Mouse (Mus musculus) right cerebral cortex, postnatal 36 days (tissue): ENCODE measurements around the gene Ccdc188.

ENCODE experiments used
- DNase-seq, 2 experiments: peaks; one replicate each; pipeline ENCODE4 v3.0.0; 2022; ENCODE audit warnings: low spot score in 2 of 2, mixed read lengths in 1 of 2

Gene Ccdc188

GRCm38 (mm10) chr16:18201620-18202019 is 16.1 kb upstream of the Ccdc188 start:
- DNase-seq: no peak

- DNase-seq: no peak
These were observed 15.6 kb upstream of the Ccdc188 start for GRCm38 (mm10) chr16:18202061-18202460.

GRCm38 (mm10) chr16:18203430-18204091 is 14.1 kb upstream of the Ccdc188 start:
- DNase-seq: no peak

- no peak for DNase-seq
These were observed 6.8 kb upstream of the Ccdc188 start for GRCm38 (mm10) chr16:18210701-18211416.

- peak; percentile 86 for DNase-seq
These were observed 6.1 kb upstream of the Ccdc188 start for GRCm38 (mm10) chr16:18211417-18212171.

- DNase-seq: peak; percentile 70 to 78
These were observed 4.0 kb upstream of the Ccdc188 start for GRCm38 (mm10) chr16:18213689-18214088.

GRCm38 (mm10) chr16:18214858-18215257 is 2.8 kb upstream of the Ccdc188 start:
- no peak for DNase-seq

GRCm38 (mm10) chr16:18218580-18218996 is 909 bp downstream of the Ccdc188 start:
- no peak for DNase-seq

- no peak for DNase-seq
These were observed 2.3 kb downstream of the Ccdc188 start for GRCm38 (mm10) chr16:18220001-18220400.

- no peak for DNase-seq
These were observed 3.3 kb downstream of the Ccdc188 start for GRCm38 (mm10) chr16:18220856-18221542.

GRCm38 (mm10) chr16:18221543-18221898 is 3.8 kb downstream of the Ccdc188 start:
- no peak for DNase-seq

- no peak for DNase-seq
These were observed 4.5 kb downstream of the Ccdc188 start for GRCm38 (mm10) chr16:18222188-18222587.

- DNase-seq: no peak
These were observed 9.5 kb downstream of the Ccdc188 start for GRCm38 (mm10) chr16:18227187-18227586.

GRCm38 (mm10) chr16:18227897-18228422 is 10.3 kb downstream of the Ccdc188 start:
- no peak for DNase-seq

- DNase-seq: no peak
These were observed 11.2 kb downstream of the Ccdc188 start for GRCm38 (mm10) chr16:18228856-18229255.

GRCm38 (mm10) chr16:18229622-18230021 is 11.9 kb downstream of the Ccdc188 start:
- peak; percentile 89 to 92 for DNase-seq

GRCm38 (mm10) chr16:18230617-18231016 is 12.9 kb downstream of the Ccdc188 start:
- DNase-seq: no peak

GRCm38 (mm10) chr16:18231047-18231446 is 13.4 kb downstream of the Ccdc188 start:
- no peak for DNase-seq

GRCm38 (mm10) chr16:18231451-18231850 is 13.8 kb downstream of the Ccdc188 start:
- DNase-seq: no peak

GRCm38 (mm10) chr16:18233451-18233850 is 15.8 kb downstream of the Ccdc188 start:
- no peak for DNase-seq

- no peak for DNase-seq
These were observed 16.4 kb downstream of the Ccdc188 start for GRCm38 (mm10) chr16:18233919-18234670.
